Mouse (Mus musculus): Measurements from ENCODE around the gene Krt39. TPM values are rescaled to one million over a fixed set of nuclear protein-coding genes. Genes with fewer than 3 reads are reported as not detected.

Gene Krt39
- polyA plus RNA-seq, 1 experiment from 2014 or later: not detected

DNA sequence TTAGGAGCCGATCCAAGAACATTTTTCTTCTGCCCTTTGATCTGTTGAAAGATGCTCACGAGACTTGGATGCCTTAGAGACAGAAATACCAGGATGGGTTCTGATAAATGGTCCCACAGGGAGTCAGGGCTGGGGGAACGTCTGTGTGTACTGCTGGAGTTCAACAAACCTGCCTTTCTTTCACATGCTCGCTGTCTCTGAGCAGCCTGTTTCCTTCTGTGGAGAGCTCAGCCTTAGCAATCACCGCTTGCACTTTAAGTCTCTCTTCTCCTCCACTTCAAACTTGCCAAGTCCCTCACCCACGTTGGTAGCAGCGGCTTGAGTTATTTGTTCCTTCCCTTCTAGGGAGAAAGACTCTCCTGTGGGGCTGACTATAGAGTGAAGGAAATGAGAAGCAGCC is 54.8 kb downstream of the Krt39 start:
- Histone ChIP-seq H3K36me3 (no peaks in the 10 kb centered on the region), H3K4me3 (no peak overlapping the region), H3K4me1 (no peaks in the 10 kb centered on the region), H3K4me2 (replicated peaks) (no peak overlapping the region), H3K27me3 (0 out of 2 replicates have a peak, but pooled peaks cover 4% of the 10 kb centered on the region), H3K27ac (replicated peaks) (no peak overlapping the region), H3K9me3 (no peaks in the 10 kb centered on the region), H3K9ac (replicated peaks) (no peak overlapping the region)
- no peak for ATAC-seq (replicated peaks)
- 57% methylated on average over 7 of the region's 7 CpGs for WGBS

DNA sequence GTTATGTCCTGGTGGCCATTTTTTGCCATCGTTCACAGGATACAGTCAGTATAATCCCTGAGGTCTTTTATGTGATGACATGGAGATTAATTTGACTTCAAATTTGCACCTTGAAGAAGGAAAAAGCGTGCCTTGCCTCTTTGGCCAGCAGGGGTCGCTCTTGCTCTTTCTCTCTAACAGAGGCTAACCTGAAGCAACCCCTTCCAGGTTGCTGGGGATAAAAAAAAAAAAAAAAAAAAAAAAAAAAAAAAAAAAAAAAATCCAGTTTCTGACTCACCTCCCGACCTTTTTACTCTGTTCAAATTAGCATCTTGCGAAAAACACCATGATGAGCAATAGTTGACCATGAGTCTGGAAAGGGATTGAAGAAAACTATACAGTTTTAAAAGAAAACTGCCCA is 56.3 kb downstream of the Krt39 start:
- WGBS: 4% methylated on average over 5 of the region's 5 CpGs
- H3K36me3 ChIP-seq: no peaks in the 10 kb centered on the region
- H3K9ac ChIP-seq (replicated peaks): no peak overlapping the region
- no peak overlapping the region for H3K27ac ChIP-seq (replicated peaks)
- no peak overlapping the region for H3K4me3 ChIP-seq
- no peaks in the 10 kb centered on the region for H3K4me1 ChIP-seq
- no peak overlapping the region for H3K4me2 ChIP-seq (replicated peaks)
- ATAC-seq (replicated peaks): no peak
- H3K27me3 ChIP-seq: 0 out of 2 replicates have a peak, but pooled peaks cover 4% of the 10 kb centered on the region
- no peaks in the 10 kb centered on the region for H3K9me3 ChIP-seq

Other genes with a start within 250 kb of the Krt39 start
- gene Krt24, start 236.1 kb downstream of the Krt39 start, polyA plus RNA-seq (2015; fragmentation: Nextera tagmentation; extraction: Ambion mirVana): not detected in 2 replicates
- 0.08 and 0.09 TPM in 2 replicates for gene Krt25, start 198.4 kb downstream of the Krt39 start, polyA plus RNA-seq (2015; fragmentation: Nextera tagmentation; extraction: Ambion mirVana)
- gene Krt26, start 183.4 kb downstream of the Krt39 start, polyA plus RNA-seq (2015; fragmentation: Nextera tagmentation; extraction: Ambion mirVana): not detected in 2 replicates
- not detected in 2 replicates for gene Krt27, start 170.2 kb downstream of the Krt39 start, polyA plus RNA-seq (2015; fragmentation: Nextera tagmentation; extraction: Ambion mirVana)
- 0.14 and 0.33 TPM in 2 replicates for gene Krt28, start 146.4 kb downstream of the Krt39 start, polyA plus RNA-seq (2015; fragmentation: Nextera tagmentation; extraction: Ambion mirVana)
- 31.6 and 36.1 TPM in 2 replicates for gene Krt10, start 132.0 kb downstream of the Krt39 start, polyA plus RNA-seq (2015; fragmentation: Nextera tagmentation; extraction: Ambion mirVana)
- gene Krt12, start 99.1 kb downstream of the Krt39 start, polyA plus RNA-seq (2015; fragmentation: Nextera tagmentation; extraction: Ambion mirVana): 0.22 and 0.23 TPM in 2 replicates
- gene Krt20, start 83.2 kb downstream of the Krt39 start, polyA plus RNA-seq (2015; fragmentation: Nextera tagmentation; extraction: Ambion mirVana): not detected in 2 replicates
- gene Krt23, start 28.2 kb downstream of the Krt39 start, polyA plus RNA-seq (2015; fragmentation: Nextera tagmentation; extraction: Ambion mirVana): 0.10 TPM in 1 of 2 replicates, not detected in the other
- not detected in 2 replicates for gene Krt40, start 21.8 kb upstream of the Krt39 start, polyA plus RNA-seq (2015; fragmentation: Nextera tagmentation; extraction: Ambion mirVana)
- gene Krtap3-3, start 29.5 kb upstream of the Krt39 start, polyA plus RNA-seq (2015; fragmentation: Nextera tagmentation; extraction: Ambion mirVana): not detected in 2 replicates
- not detected in 2 replicates for gene Krtap3-2, start 35.5 kb upstream of the Krt39 start, polyA plus RNA-seq (2015; fragmentation: Nextera tagmentation; extraction: Ambion mirVana)
- gene Gm11939, start 38.1 kb upstream of the Krt39 start, polyA plus RNA-seq (2015; fragmentation: Nextera tagmentation; extraction: Ambion mirVana): not detected in 2 replicates
- not detected in 2 replicates for gene Krtap3-1, start 45.3 kb upstream of the Krt39 start, polyA plus RNA-seq (2015; fragmentation: Nextera tagmentation; extraction: Ambion mirVana)
- gene Krtap1-5, start 59.7 kb upstream of the Krt39 start, polyA plus RNA-seq (2015; fragmentation: Nextera tagmentation; extraction: Ambion mirVana): not detected in 2 replicates
- gene Krtap1-4, start 62.3 kb upstream of the Krt39 start, polyA plus RNA-seq (2015; fragmentation: Nextera tagmentation; extraction: Ambion mirVana): not detected in 2 replicates
- not detected in 2 replicates for gene Krtap1-3, start 70.0 kb upstream of the Krt39 start, polyA plus RNA-seq (2015; fragmentation: Nextera tagmentation; extraction: Ambion mirVana)
- not detected in 2 replicates for gene Krtap9-3, start 76.8 kb upstream of the Krt39 start, polyA plus RNA-seq (2015; fragmentation: Nextera tagmentation; extraction: Ambion mirVana)
- not detected in 2 replicates for gene Gm11938, start 82.0 kb upstream of the Krt39 start, polyA plus RNA-seq (2015; fragmentation: Nextera tagmentation; extraction: Ambion mirVana)
- not detected in 2 replicates for gene Gm11937, start 88.9 kb upstream of the Krt39 start, polyA plus RNA-seq (2015; fragmentation: Nextera tagmentation; extraction: Ambion mirVana)
- gene Krtap2-4, start 93.5 kb upstream of the Krt39 start, polyA plus RNA-seq (2015; fragmentation: Nextera tagmentation; extraction: Ambion mirVana): not detected in 2 replicates
- not detected in 2 replicates for gene Gm11562, start 99.1 kb upstream of the Krt39 start, polyA plus RNA-seq (2015; fragmentation: Nextera tagmentation; extraction: Ambion mirVana)
- not detected in 2 replicates for gene Krtap4-1, start 106.9 kb upstream of the Krt39 start, polyA plus RNA-seq (2015; fragmentation: Nextera tagmentation; extraction: Ambion mirVana)
- not detected in 2 replicates for gene Krtap4-2, start 113.7 kb upstream of the Krt39 start, polyA plus RNA-seq (2015; fragmentation: Nextera tagmentation; extraction: Ambion mirVana)
- gene Krtap4-7, start 122.8 kb upstream of the Krt39 start, polyA plus RNA-seq (2015; fragmentation: Nextera tagmentation; extraction: Ambion mirVana): not detected in 2 replicates
- not detected in 2 replicates for gene Gm11555, start 128.9 kb upstream of the Krt39 start, polyA plus RNA-seq (2015; fragmentation: Nextera tagmentation; extraction: Ambion mirVana)
- gene Gm11563, start 137.6 kb upstream of the Krt39 start, polyA plus RNA-seq (2015; fragmentation: Nextera tagmentation; extraction: Ambion mirVana): not detected in 2 replicates
- not detected in 2 replicates for gene Krtap4-6, start 144.6 kb upstream of the Krt39 start, polyA plus RNA-seq (2015; fragmentation: Nextera tagmentation; extraction: Ambion mirVana)
- gene Gm14190, start 169.4 kb upstream of the Krt39 start, polyA plus RNA-seq (2015; fragmentation: Nextera tagmentation; extraction: Ambion mirVana): not detected in 2 replicates
- gene Gm14180, start 213.0 kb upstream of the Krt39 start, polyA plus RNA-seq (2015; fragmentation: Nextera tagmentation; extraction: Ambion mirVana): not detected in 2 replicates

Data from forebrain, embryonic 15.5 days (tissue).